Mouse (Mus musculus): ENCODE measurements at regions not wholly inside any gene's neighbourhood (a gene's known extent, or its start where the extent isn't known, plus 50 kb on each side); places are given as distances from the start of the nearest gene placed in this dataset.

DNA sequence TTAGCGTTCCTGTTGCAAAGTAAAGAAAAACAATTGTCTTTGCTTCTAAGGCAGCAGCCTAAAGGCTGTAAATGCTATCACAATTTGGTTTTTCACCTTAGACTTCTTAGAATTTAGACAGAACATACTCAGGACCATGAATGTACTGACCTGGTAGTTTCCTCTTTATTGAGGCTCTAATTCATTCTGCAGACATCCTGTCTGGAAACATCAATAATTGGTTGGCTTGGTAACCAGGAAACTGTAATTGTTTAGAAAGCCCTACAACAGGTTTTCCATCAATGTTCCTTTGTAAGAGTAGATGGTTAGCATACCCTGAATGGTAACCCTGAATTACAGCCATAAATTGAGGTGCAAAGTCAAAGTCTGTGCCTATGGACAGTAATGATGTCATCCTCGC is 67.4 kb upstream of the Prr30 start:
- no peak for DNase-seq (ENCODE audit: low read depth, low spot score)

Measured in ZHBTc4 (cell line).